Mouse (Mus musculus): Measurements from ENCODE around the gene Duoxa2.

- TF ChIP-seq CTCF (IDR thresholded peaks at IDR 0.05; ENCODE audit: borderline replicate concordance, insufficient read depth, low read depth, low read length) = no peak
- TF ChIP-seq POLR2A (IDR thresholded peaks at IDR 0.05; ENCODE audit: borderline replicate concordance, insufficient read depth, low read length) = no peak
Observed at GRCm38 (mm10) chr2:122325361-122325760, 26.7 kb downstream of the Duoxa2 start.
